Mouse (Mus musculus): ENCODE results near the gene Nhsl1. TPM values are rescaled to one million over a fixed set of nuclear protein-coding genes. Genes with fewer than 3 reads are reported as not detected.

The Nhsl1 gene
- polyA plus RNA-seq, 1 experiment from 2014 or later, result 8.6 TPM

DNA sequence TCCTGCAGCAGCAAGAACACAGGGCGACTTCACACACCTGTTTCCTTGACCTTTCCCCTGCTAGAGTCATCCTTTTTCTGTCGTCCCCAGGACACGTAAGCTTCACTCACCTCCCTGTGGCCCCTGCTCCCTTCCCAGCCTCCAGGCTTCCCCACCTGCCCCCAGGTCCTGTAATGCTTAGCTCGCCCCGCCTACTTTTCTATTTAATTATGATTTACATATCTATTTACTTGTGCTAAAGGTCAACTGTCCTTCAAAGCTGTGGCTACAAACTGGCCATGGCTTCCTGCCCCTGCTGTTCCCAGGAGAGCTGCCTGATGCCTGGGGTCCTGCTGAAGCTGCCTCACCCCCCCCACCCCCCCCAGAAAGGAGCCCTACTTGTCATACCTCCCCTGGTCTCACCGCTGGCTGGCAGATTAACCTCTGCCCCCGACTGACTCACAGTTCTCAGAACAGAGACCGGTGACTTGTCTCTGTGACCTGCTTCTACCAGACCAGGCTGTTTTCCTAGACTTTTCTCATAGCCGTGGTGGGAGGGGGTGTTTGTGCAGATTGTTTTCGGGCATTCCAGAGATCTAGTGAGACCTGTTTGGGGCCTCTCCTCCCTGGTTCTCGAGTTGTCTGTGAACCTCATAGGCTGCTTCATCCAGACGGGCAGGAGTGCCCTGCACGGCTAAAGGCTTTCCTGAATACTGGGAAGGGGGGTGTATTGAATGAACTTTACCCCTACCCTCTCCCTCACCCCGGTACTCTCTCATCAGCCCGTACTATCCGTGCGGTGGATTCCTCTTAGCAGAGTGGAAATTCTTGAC is 51.9 kb downstream of the Nhsl1 start:
- Histone ChIP-seq H3K36me3 (ENCODE audit: control insufficient read depth, insufficient read depth, low read length) (no peaks in the 10 kb centered on the region), H3K27me3 (ENCODE audit: control insufficient read depth, insufficient read depth, low read length) (no peaks in the 10 kb centered on the region), H3K4me1 (ENCODE audit: control insufficient read depth, insufficient read depth, low read length) (peaks cover 10% of the 10 kb centered on the region), H3K9me3 (ENCODE audit: control insufficient read depth, low read length) (no peaks in the 10 kb centered on the region), H3K4me2 (ENCODE audit: low read depth, severe bottlenecking) (no peak overlapping the region), H3K27ac (replicated peaks; ENCODE audit: low read depth, low read length) (no peak overlapping the region), H3K4me3 (ENCODE audit: low read depth, low read length) (no peak overlapping the region), H3K9ac (ENCODE audit: low read length) (no peak overlapping the region)
- peak; percentile 33 for DNase-seq (ENCODE audit: low spot score)
- peak; percentile 68; the same call in 1 of the 2 replicates for ATAC-seq (ENCODE audit: insufficient number of reproducible peaks, low FRiP score, low TSS enrichment, low read depth)
- whole genome bisulfite sequencing, result 24% methylated on average over 17 of the region's 17 CpGs

- Histone ChIP-seq H3K4me3 (ENCODE audit: low read depth, low read length) (no peak overlapping the region), H3K9ac (ENCODE audit: low read length) (no peak overlapping the region), H3K36me3 (ENCODE audit: control insufficient read depth, insufficient read depth, low read length) (no peaks in the 10 kb centered on the region), H3K27ac (replicated peaks; ENCODE audit: low read depth, low read length) (no peak overlapping the region), H3K9me3 (ENCODE audit: control insufficient read depth, low read length) (no peaks in the 10 kb centered on the region), H3K4me1 (ENCODE audit: control insufficient read depth, insufficient read depth, low read length) (peaks cover 10% of the 10 kb centered on the region), H3K27me3 (ENCODE audit: control insufficient read depth, insufficient read depth, low read length) (no peaks in the 10 kb centered on the region), H3K4me2 (ENCODE audit: low read depth, severe bottlenecking) (no peak overlapping the region)
- peak; percentile 33; the same call in 1 of the 2 replicates for ATAC-seq (ENCODE audit: insufficient number of reproducible peaks, low FRiP score, low TSS enrichment, low read depth)
- no peak for DNase-seq (ENCODE audit: low spot score)
- WGBS, result 56% methylated on average over 13 of the region's 13 CpGs
Observed at GRCm38 (mm10) chr10:18371866-18372265, 53.1 kb downstream of the Nhsl1 start.

DNA sequence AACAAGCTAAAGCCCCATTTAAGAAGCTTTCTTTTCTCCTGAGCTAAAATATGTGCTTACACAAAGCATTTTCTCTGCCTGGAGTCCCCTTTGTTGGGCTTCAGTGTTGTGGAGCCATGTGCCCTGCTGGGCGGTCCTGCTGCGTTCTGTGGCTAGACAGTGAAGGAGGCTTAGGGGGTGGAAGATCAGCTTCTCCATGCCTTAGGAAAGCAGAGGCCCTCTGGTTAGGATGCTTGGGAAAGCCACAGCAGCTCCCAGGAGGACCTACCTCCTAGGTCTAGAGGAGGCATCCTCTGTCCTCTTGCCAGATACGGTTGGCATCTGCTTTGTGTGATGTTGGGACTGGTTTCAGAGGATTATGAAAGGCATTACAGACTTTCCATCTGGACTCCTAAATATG is 56.5 kb downstream of the Nhsl1 start:
- DNase-seq (ENCODE audit: low spot score) (no peak), ATAC-seq (ENCODE audit: insufficient number of reproducible peaks, low FRiP score, low TSS enrichment, low read depth) (no peak)
- no peaks in the 10 kb centered on the region for H3K36me3 ChIP-seq (ENCODE audit: control insufficient read depth, insufficient read depth, low read length)
- 56% methylated on average over 3 of the region's 3 CpGs for WGBS
- H3K27me3 ChIP-seq (ENCODE audit: control insufficient read depth, insufficient read depth, low read length), result no peaks in the 10 kb centered on the region
- peaks cover 8% of the 10 kb centered on the region for H3K4me1 ChIP-seq (ENCODE audit: control insufficient read depth, insufficient read depth, low read length)
- no peaks in the 10 kb centered on the region for H3K9me3 ChIP-seq (ENCODE audit: control insufficient read depth, low read length)
- H3K9ac ChIP-seq (ENCODE audit: low read length), result no peak overlapping the region
- no peak overlapping the region for H3K4me2 ChIP-seq (ENCODE audit: low read depth, severe bottlenecking)
- no peak overlapping the region for H3K27ac ChIP-seq (replicated peaks; ENCODE audit: low read depth, low read length)
- no peak overlapping the region for H3K4me3 ChIP-seq (ENCODE audit: low read depth, low read length)

DNA sequence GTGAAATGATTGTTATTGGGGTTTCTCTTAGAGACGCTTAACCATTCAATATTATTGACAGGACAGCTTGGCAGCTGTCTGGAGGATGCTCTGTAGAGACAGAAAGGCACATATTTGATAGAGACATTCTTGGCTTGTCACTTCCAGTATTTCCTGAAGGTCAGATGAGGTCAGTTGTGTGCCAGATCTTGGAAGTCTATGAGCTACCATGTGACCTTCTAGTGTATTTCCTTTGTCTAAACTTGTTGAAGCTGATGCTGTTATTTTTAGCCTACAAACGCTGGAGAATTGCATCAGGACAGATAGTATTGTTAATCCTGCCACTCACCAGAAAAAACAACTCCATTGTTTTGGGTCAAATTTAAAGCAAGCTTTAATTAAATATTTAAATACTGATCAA is 66.0 kb downstream of the Nhsl1 start:
- Histone ChIP-seq H3K9me3 (ENCODE audit: control insufficient read depth, low read length) (no peaks in the 10 kb centered on the region), H3K4me2 (ENCODE audit: low read depth, severe bottlenecking) (no peak overlapping the region), H3K4me1 (ENCODE audit: control insufficient read depth, insufficient read depth, low read length) (no peaks in the 10 kb centered on the region), H3K27ac (replicated peaks; ENCODE audit: low read depth, low read length) (no peak overlapping the region), H3K36me3 (ENCODE audit: control insufficient read depth, insufficient read depth, low read length) (no peaks in the 10 kb centered on the region), H3K4me3 (ENCODE audit: low read depth, low read length) (no peak overlapping the region), H3K27me3 (ENCODE audit: control insufficient read depth, insufficient read depth, low read length) (no peaks in the 10 kb centered on the region), H3K9ac (ENCODE audit: low read length) (no peak overlapping the region)
- ATAC-seq (ENCODE audit: insufficient number of reproducible peaks, low FRiP score, low TSS enrichment, low read depth), result no peak
- whole genome bisulfite sequencing, result 87% methylated on average over 2 of the region's 2 CpGs
- DNase-seq (ENCODE audit: low spot score), result no peak

GRCm38 (mm10) chr10:18386224-18386623 is 67.4 kb downstream of the Nhsl1 start:
- Histone ChIP-seq H3K4me2 (ENCODE audit: low read depth, severe bottlenecking) (no peak overlapping the region), H3K4me1 (ENCODE audit: control insufficient read depth, insufficient read depth, low read length) (no peaks in the 10 kb centered on the region), H3K4me3 (ENCODE audit: low read depth, low read length) (no peak overlapping the region), H3K27ac (replicated peaks; ENCODE audit: low read depth, low read length) (no peak overlapping the region), H3K9me3 (ENCODE audit: control insufficient read depth, low read length) (no peaks in the 10 kb centered on the region), H3K27me3 (ENCODE audit: control insufficient read depth, insufficient read depth, low read length) (no peaks in the 10 kb centered on the region), H3K36me3 (ENCODE audit: control insufficient read depth, insufficient read depth, low read length) (no peaks in the 10 kb centered on the region), H3K9ac (ENCODE audit: low read length) (no peak overlapping the region)
- WGBS, result 44% methylated on average over 7 of the region's 7 CpGs
- ATAC-seq (ENCODE audit: insufficient number of reproducible peaks, low FRiP score, low TSS enrichment, low read depth) (no peak), DNase-seq (ENCODE audit: low spot score) (no peak)

- H3K9me3 ChIP-seq (ENCODE audit: control insufficient read depth, low read length), result no peaks in the 10 kb centered on the region
- no peak overlapping the region for H3K27ac ChIP-seq (replicated peaks; ENCODE audit: low read depth, low read length)
- no peaks in the 10 kb centered on the region for H3K27me3 ChIP-seq (ENCODE audit: control insufficient read depth, insufficient read depth, low read length)
- ATAC-seq (ENCODE audit: insufficient number of reproducible peaks, low FRiP score, low TSS enrichment, low read depth) (peak; percentile 31; the same call in 1 of the 2 replicates), DNase-seq (ENCODE audit: low spot score) (peak; percentile 71)
- WGBS, result 26% methylated on average over 10 of the region's 10 CpGs
- H3K4me1 ChIP-seq (ENCODE audit: control insufficient read depth, insufficient read depth, low read length), result peaks cover 3% of the 10 kb centered on the region; the same call in 1 of the 2 replicates
- no peaks in the 10 kb centered on the region for H3K36me3 ChIP-seq (ENCODE audit: control insufficient read depth, insufficient read depth, low read length)
- no peak overlapping the region for H3K9ac ChIP-seq (ENCODE audit: low read length)
- H3K4me3 ChIP-seq (ENCODE audit: low read depth, low read length), result no peak overlapping the region
- H3K4me2 ChIP-seq (ENCODE audit: low read depth, severe bottlenecking), result no peak overlapping the region
Observed at GRCm38 (mm10) chr10:18388784-18389575, 70.2 kb downstream of the Nhsl1 start.

DNA sequence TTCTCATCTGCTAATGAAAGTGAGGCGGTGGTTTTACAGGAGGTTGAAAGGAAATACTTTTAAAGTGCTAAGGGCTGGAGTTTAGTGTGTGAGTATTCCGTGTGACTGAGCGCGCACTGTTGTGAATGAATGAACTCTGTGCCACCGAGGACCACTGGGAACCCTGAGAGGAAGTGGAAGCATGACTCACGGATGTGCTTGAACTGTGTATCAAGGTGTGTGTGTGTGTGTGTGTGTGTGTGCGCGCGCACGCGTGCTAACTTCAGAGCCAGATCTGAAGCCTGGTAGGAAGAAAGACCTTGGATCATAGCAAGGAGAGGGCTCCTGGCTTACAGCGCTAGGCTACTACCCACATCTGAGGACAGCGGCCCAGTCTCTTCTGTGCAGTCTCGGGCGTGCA is 71.2 kb downstream of the Nhsl1 start:
- H3K27me3 ChIP-seq (ENCODE audit: control insufficient read depth, insufficient read depth, low read length), result no peaks in the 10 kb centered on the region
- no peak overlapping the region for H3K27ac ChIP-seq (replicated peaks; ENCODE audit: low read depth, low read length)
- no peaks in the 10 kb centered on the region for H3K9me3 ChIP-seq (ENCODE audit: control insufficient read depth, low read length)
- DNase-seq (ENCODE audit: low spot score) (no peak), ATAC-seq (ENCODE audit: insufficient number of reproducible peaks, low FRiP score, low TSS enrichment, low read depth) (no peak)
- H3K36me3 ChIP-seq (ENCODE audit: control insufficient read depth, insufficient read depth, low read length), result no peaks in the 10 kb centered on the region
- no peak overlapping the region for H3K4me3 ChIP-seq (ENCODE audit: low read depth, low read length)
- no peak overlapping the region for H3K9ac ChIP-seq (ENCODE audit: low read length)
- no peak overlapping the region for H3K4me2 ChIP-seq (ENCODE audit: low read depth, severe bottlenecking)
- 79% methylated on average over 15 of the region's 15 CpGs for WGBS
- H3K4me1 ChIP-seq (ENCODE audit: control insufficient read depth, insufficient read depth, low read length), result peaks cover 3% of the 10 kb centered on the region; the same call in 1 of the 2 replicates

DNA sequence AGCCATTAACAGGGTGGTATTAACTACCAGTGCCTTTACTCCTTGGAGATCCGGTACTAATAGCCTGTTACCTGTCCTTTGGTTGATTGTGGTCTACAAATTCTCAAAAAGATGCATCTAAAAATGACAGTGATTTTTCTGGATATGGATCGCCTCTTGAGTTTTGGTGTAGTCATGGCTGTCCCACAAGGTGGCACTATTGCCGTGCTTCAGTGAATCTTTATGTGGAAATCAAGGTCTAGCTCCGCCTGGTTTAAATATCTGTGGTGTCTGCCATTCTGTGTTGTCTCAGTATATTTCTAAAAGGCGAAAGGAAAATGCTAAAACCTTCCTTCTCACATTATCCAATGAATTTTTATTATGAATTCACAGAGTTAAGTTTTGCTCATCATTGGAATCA is 72.8 kb downstream of the Nhsl1 start:
- Histone ChIP-seq H3K9ac (ENCODE audit: low read length) (no peak overlapping the region), H3K4me1 (ENCODE audit: control insufficient read depth, insufficient read depth, low read length) (peaks cover 3% of the 10 kb centered on the region; the same call in 1 of the 2 replicates), H3K27ac (replicated peaks; ENCODE audit: low read depth, low read length) (no peak overlapping the region), H3K4me2 (ENCODE audit: low read depth, severe bottlenecking) (no peak overlapping the region), H3K9me3 (ENCODE audit: control insufficient read depth, low read length) (no peaks in the 10 kb centered on the region), H3K4me3 (ENCODE audit: low read depth, low read length) (no peak overlapping the region), H3K36me3 (ENCODE audit: control insufficient read depth, insufficient read depth, low read length) (no peaks in the 10 kb centered on the region), H3K27me3 (ENCODE audit: control insufficient read depth, insufficient read depth, low read length) (no peaks in the 10 kb centered on the region)
- WGBS, result 52% methylated on average over 5 of the region's 5 CpGs
- DNase-seq (ENCODE audit: low spot score) (no peak), ATAC-seq (ENCODE audit: insufficient number of reproducible peaks, low FRiP score, low TSS enrichment, low read depth) (no peak)

Data from limb, embryonic 11.5 days (tissue).